Mouse (Mus musculus) kidney, embryonic 16.5 days (tissue): ENCODE measurements around the gene Ttll6. TPM values are rescaled to one million over a fixed set of nuclear protein-coding genes. Genes with fewer than 3 reads are reported as not detected.

Source experiments
- ATAC-seq: fragments of 200-750 bp; cut with Nextera tagmentation; 2 replicates; pipeline ENCODE4 v1.8.0; 2017; ENCODE audit warnings: moderate TSS enrichment; ENCODE audit not compliant: low FRiP score, low TSS enrichment
- H3K27ac ChIP-seq: fragments of 300-500 bp; sonication (generic); 2 replicates; pipeline ENCODE4 v1.5.1; 2014; ENCODE audit warnings: low read length
- H3K27me3 ChIP-seq: fragments of 300-500 bp; sonication (generic); 2 replicates; pipeline ENCODE4 v1.6.1; 2014; ENCODE audit warnings: low read length, control low read depth, mixed read lengths; ENCODE audit not compliant: insufficient read depth
- H3K36me3 ChIP-seq: fragments of 300-500 bp; sonication (generic); 2 replicates; pipeline ENCODE4 v1.6.1; 2014; ENCODE audit warnings: low read length, control low read depth, mixed read lengths; ENCODE audit not compliant: insufficient read depth
- H3K4me1 ChIP-seq: fragments of 300-500 bp; sonication (generic); 2 replicates; pipeline ENCODE4 v1.6.1; 2014; ENCODE audit warnings: low read length, control low read depth, mixed read lengths; ENCODE audit not compliant: insufficient read depth
- H3K4me2 ChIP-seq: fragments of 300-500 bp; sonication (generic); replicated peaks from 2 replicates; pipeline ENCODE4 v1.6.1; 2014; ENCODE audit warnings: low read depth, low read length
- H3K4me3 ChIP-seq: fragments of 300-500 bp; sonication (generic); 2 replicates; pipeline ENCODE4 v1.5.1; 2014; ENCODE audit warnings: mild to moderate bottlenecking, low read length
- H3K9ac ChIP-seq: fragments of 300-500 bp; sonication (generic); replicated peaks from 2 replicates; pipeline ENCODE4 v1.6.1; 2014; ENCODE audit warnings: low read length
- H3K9me3 ChIP-seq: fragments of 300-500 bp; sonication (generic); 2 replicates; pipeline ENCODE4 v1.6.1; 2016; ENCODE audit warnings: low read length, control low read depth
- WGBS: fragments of 180-500 bp; shearing (Covaris S2); extraction: QIAGEN DNeasy Blood & Tissue Kit; methylation state at CpG from one replicate; pipeline ENCODE4 v1.1.7; 2014; 5-methylcytosine and 5-hydroxymethylcytosine counted together
- polyA plus RNA-seq: library from polyadenylated mRNA; unstranded; fragments of >200 nt; fragmentation: Nextera tagmentation; extraction: Ambion mirVana; gene quantifications from 2 replicates; pipeline ENCODE4 v1.2.1, GENCODE M21; 2015

Ttll6 gene
- polyA plus RNA-seq, 1 experiment from 2014 or later: not detected

- Histone ChIP-seq H3K36me3 (no peaks in the 10 kb centered on the region), H3K9me3 (no peaks in the 10 kb centered on the region), H3K27me3 (peaks cover 98% of the 10 kb centered on the region), H3K27ac (no peak overlapping the region), H3K4me3 (0 out of 2 replicates have a peak overlapping the region, but pooled peaks have one; percentile 2), H3K4me2 (no peak overlapping the region), H3K4me1 (0 out of 2 replicates have a peak, but pooled peaks cover 11% of the 10 kb centered on the region), H3K9ac (no peak overlapping the region)
- under 1% methylated on average over 28 of the region's 28 CpGs for WGBS
- no peak for ATAC-seq
Measured at GRCm38 (mm10) chr11:96189810-96190522, 56.4 kb downstream of the Ttll6 start.

GRCm38 (mm10) chr11:96191132-96191531, 57.5 kb downstream of the Ttll6 start:
- ATAC-seq: no peak
- H3K9me3 ChIP-seq: no peaks in the 10 kb centered on the region
- H3K4me1 ChIP-seq: 0 out of 2 replicates have a peak, but pooled peaks cover 11% of the 10 kb centered on the region
- H3K9ac ChIP-seq: no peak overlapping the region
- H3K27ac ChIP-seq: no peak overlapping the region
- H3K4me3 ChIP-seq: no peak overlapping the region
- H3K36me3 ChIP-seq: no peaks in the 10 kb centered on the region
- no peak overlapping the region for H3K4me2 ChIP-seq
- H3K27me3 ChIP-seq: peaks cover 98% of the 10 kb centered on the region
- WGBS: 3% methylated on average over 5 of the region's 5 CpGs

GRCm38 (mm10) chr11:96193521-96194400, 60.2 kb downstream of the Ttll6 start, which contains the start of gene Hoxb13:
Gene Hoxb13, plus strand, starts transcription at chr11:96194316.
- Histone ChIP-seq H3K9me3 (no peaks in the 10 kb centered on the region), H3K27me3 (peaks cover 97% of the 10 kb centered on the region), H3K27ac (no peak within 1 kb of the TSS), H3K4me1 (0 out of 2 replicates have a peak, but pooled peaks cover 11% of the 10 kb centered on the region), H3K4me2 (peak within 1 kb of the TSS; percentile 39), H3K9ac (no peak within 1 kb of the TSS), H3K4me3 (peak within 1 kb of the TSS; percentile 33), H3K36me3 (no peaks in the 10 kb centered on the region)
- ATAC-seq: no peak
- under 1% methylated on average over 35 of the region's 35 CpGs for WGBS

GRCm38 (mm10) chr11:96194401-96194710, 60.8 kb downstream of the Ttll6 start:
- ATAC-seq: no peak
- Histone ChIP-seq H3K9ac (no peak overlapping the region), H3K27ac (no peak overlapping the region), H3K4me2 (peak overlapping the region; percentile 39), H3K36me3 (no peaks in the 10 kb centered on the region), H3K27me3 (peaks cover 97% of the 10 kb centered on the region), H3K9me3 (no peaks in the 10 kb centered on the region), H3K4me3 (peak overlapping the region; percentile 33), H3K4me1 (0 out of 2 replicates have a peak, but pooled peaks cover 11% of the 10 kb centered on the region)
- WGBS: 0% methylated on average over 10 of the region's 10 CpGs

GRCm38 (mm10) chr11:96194961-96195640, 61.5 kb downstream of the Ttll6 start:
- Histone ChIP-seq H3K4me2 (no peak overlapping the region), H3K9me3 (no peaks in the 10 kb centered on the region), H3K9ac (no peak overlapping the region), H3K4me1 (0 out of 2 replicates have a peak, but pooled peaks cover 11% of the 10 kb centered on the region), H3K36me3 (no peaks in the 10 kb centered on the region), H3K27me3 (peaks cover 99% of the 10 kb centered on the region), H3K27ac (no peak overlapping the region), H3K4me3 (no peak overlapping the region)
- ATAC-seq: no peak
- 6% methylated on average over 11 of the region's 11 CpGs for WGBS

- Histone ChIP-seq H3K27me3 (peaks cover 99% of the 10 kb centered on the region), H3K4me3 (no peak overlapping the region), H3K27ac (no peak overlapping the region), H3K4me1 (0 out of 2 replicates have a peak, but pooled peaks cover 11% of the 10 kb centered on the region), H3K9me3 (no peaks in the 10 kb centered on the region), H3K4me2 (no peak overlapping the region), H3K9ac (no peak overlapping the region), H3K36me3 (no peaks in the 10 kb centered on the region)
- no peak for ATAC-seq
- 4% methylated on average over 20 of the region's 20 CpGs for whole genome bisulfite sequencing
Measured at GRCm38 (mm10) chr11:96195769-96196280, 62.2 kb downstream of the Ttll6 start.

- H3K27me3 ChIP-seq: peaks cover 99% of the 10 kb centered on the region
- no peak overlapping the region for H3K4me3 ChIP-seq
- no peaks in the 10 kb centered on the region for H3K9me3 ChIP-seq
- peaks cover 8% of the 10 kb centered on the region; the same call in 1 of the 2 replicates for H3K4me1 ChIP-seq
- H3K4me2 ChIP-seq: no peak overlapping the region
- H3K27ac ChIP-seq: no peak overlapping the region
- under 1% methylated on average over 12 of the region's 12 CpGs for WGBS
- H3K36me3 ChIP-seq: no peaks in the 10 kb centered on the region
- H3K9ac ChIP-seq: no peak overlapping the region
- ATAC-seq: no peak
Measured at GRCm38 (mm10) chr11:96198642-96199041, 65.1 kb downstream of the Ttll6 start.

GRCm38 (mm10) chr11:96199181-96200086, 65.8 kb downstream of the Ttll6 start:
- peaks cover 99% of the 10 kb centered on the region for H3K27me3 ChIP-seq
- no peak overlapping the region for H3K27ac ChIP-seq
- no peak for ATAC-seq
- WGBS: 2% methylated on average over 22 of the region's 22 CpGs
- no peak overlapping the region for H3K9ac ChIP-seq
- peaks cover under 1% of the 10 kb centered on the region; the same call in 1 of the 2 replicates for H3K4me1 ChIP-seq
- H3K36me3 ChIP-seq: no peaks in the 10 kb centered on the region
- H3K9me3 ChIP-seq: no peaks in the 10 kb centered on the region
- H3K4me2 ChIP-seq: peak overlapping the region; percentile 29; the same call in 1 of the 2 replicates
- H3K4me3 ChIP-seq: peak overlapping the region; percentile 0; the same call in 1 of the 2 replicates
